Mouse (Mus musculus) T-helper 17 cell (primary cell): ENCODE results near the gene Cdc42ep2.

Source experiments
- in situ Hi-C, 2 experiments: fragments of 300-600 bp; cut with MboI, MseI; formaldehyde crosslinking; loops; 1 replicate in 1 of 2; 2 replicates in 1 of 2; pipeline ENCODE4 v1.15.1; 2025; ENCODE audit warnings: high pct_unique_total_duplicates in 2 of 2

Gene Cdc42ep2

GRCm38 (mm10) chr19:5924713-5925093 lies at the start of gene Cdc42ep2:
Cdc42ep2 (minus strand) TSS chr19:5924816.
- in situ Hi-C loops = loop anchor here (5.0 to 25.0 kb wide), 3 partner anchors 33 to 938 kb away; partner anchors contain the start of genes Capn1 (in 1 of the 2) and Ccdc88b (in 1 of the 2)

- in situ Hi-C loops = loop anchor here (5.0 kb wide), 2 partner anchors 50 to 70 kb away; partner anchors contain the start of gene Capn1 (in 1 of the 2)
Observed at GRCm38 (mm10) chr19:5967664-5968063, 43.0 kb upstream of the Cdc42ep2 start.

GRCm38 (mm10) chr19:5966786-5967185 lies 42.2 kb upstream of the Cdc42ep2 start:
- in situ Hi-C loops = loop anchor here (5.0 kb wide), 2 partner anchors 51 to 71 kb away; partner anchors contain the start of gene Capn1 (in 1 of the 2)

- in situ Hi-C loops = loop anchor here (5.0 kb wide), 2 partner anchors 51 to 71 kb away; partner anchors contain the start of gene Capn1 (in 1 of the 2)
Observed at GRCm38 (mm10) chr19:5965910-5966309, 41.3 kb upstream of the Cdc42ep2 start.

- in situ Hi-C loops = loop anchor here (5.0 kb wide), 2 partner anchors 52 to 72 kb away; partner anchors contain the start of gene Capn1 (in 1 of the 2)
Observed at GRCm38 (mm10) chr19:5965280-5965679, 40.7 kb upstream of the Cdc42ep2 start.

- in situ Hi-C loops = loop anchor here (5.0 kb wide), 2 partner anchors 52 to 72 kb away; partner anchors contain the start of gene Capn1 (in 1 of the 2)
Observed at GRCm38 (mm10) chr19:5964804-5965203, 40.2 kb upstream of the Cdc42ep2 start.

GRCm38 (mm10) chr19:5963883-5964562 lies 39.4 kb upstream of the Cdc42ep2 start, which contains the start of gene Pola2:
Pola2 (minus strand) TSS chr19:5964202.
- in situ Hi-C loops = no loop called here

- in situ Hi-C loops = no loop called here
Observed at GRCm38 (mm10) chr19:5962651-5963050, 38.0 kb upstream of the Cdc42ep2 start.

- in situ Hi-C loops = loop anchor here in 1 of 2 experiments (5.0 kb wide), 1 partner anchor 35 kb away; the partner anchor contains the start of gene Cdc42ep2
Observed at GRCm38 (mm10) chr19:5957371-5957770, 32.8 kb upstream of the Cdc42ep2 start.

- in situ Hi-C loops = loop anchor here in 1 of 2 experiments (5.0 kb wide), 1 partner anchor 34 kb away; the partner anchor contains the start of gene Cdc42ep2
Observed at GRCm38 (mm10) chr19:5956685-5957084, 32.1 kb upstream of the Cdc42ep2 start.

GRCm38 (mm10) chr19:5955704-5956670 lies 31.4 kb upstream of the Cdc42ep2 start:
- in situ Hi-C loops = loop anchor here in 1 of 2 experiments (5.0 kb wide), 1 partner anchor 34 kb away; the partner anchor contains the start of gene Cdc42ep2

GRCm38 (mm10) chr19:5954936-5955335 lies 30.3 kb upstream of the Cdc42ep2 start:
- in situ Hi-C loops = loop anchor here in 1 of 2 experiments (5.0 kb wide), 1 partner anchor 33 kb away; the partner anchor contains the start of gene Cdc42ep2

- in situ Hi-C loops = no loop called here
Observed at GRCm38 (mm10) chr19:5954031-5954710, 29.6 kb upstream of the Cdc42ep2 start.

- in situ Hi-C loops = no loop called here
Observed at GRCm38 (mm10) chr19:5953201-5953770, 28.7 kb upstream of the Cdc42ep2 start.

- in situ Hi-C loops = no loop called here
Observed at GRCm38 (mm10) chr19:5952071-5952691, 27.6 kb upstream of the Cdc42ep2 start.

- in situ Hi-C loops = no loop called here
Observed at GRCm38 (mm10) chr19:5951631-5952030, 27.0 kb upstream of the Cdc42ep2 start.

GRCm38 (mm10) chr19:5950218-5950617 lies 25.6 kb upstream of the Cdc42ep2 start:
- in situ Hi-C loops = no loop called here

- in situ Hi-C loops = loop anchor here in 1 of 2 experiments (25.0 kb wide), 1 partner anchor 916 kb away; the partner anchor contains the start of gene Ccdc88b
Observed at GRCm38 (mm10) chr19:5945891-5946290, 21.3 kb upstream of the Cdc42ep2 start.

- in situ Hi-C loops = loop anchor here in 1 of 2 experiments (25.0 kb wide), 1 partner anchor 917 kb away; the partner anchor contains the start of gene Ccdc88b
Observed at GRCm38 (mm10) chr19:5945027-5945426, 20.4 kb upstream of the Cdc42ep2 start.
